Mouse (Mus musculus) intestine, embryonic 16.5 days (tissue): ENCODE data around the gene Oxct2a. TPM values are rescaled to one million over a fixed set of nuclear protein-coding genes. Genes with fewer than 3 reads are reported as not detected.
"Not testable (repeated sequence)": the region's sequence is repeated elsewhere in the genome, so short reads cannot be mapped to it uniquely, and the experiment has no call there.

Experiments
- ATAC-seq: fragments of 200-750 bp; cut with Nextera tagmentation; 2 replicates; pipeline ENCODE4 v1.8.0; 2017; ENCODE audit warnings: moderate TSS enrichment, moderate library complexity
- H3K27ac ChIP-seq: fragments of 300-500 bp; sonication (generic); 2 replicates; pipeline ENCODE4 v1.5.1; 2014; ENCODE audit warnings: mild to moderate bottlenecking, low read length
- H3K27me3 ChIP-seq: fragments of 300-500 bp; sonication (generic); replicated peaks from 2 replicates; pipeline ENCODE4 v1.6.1; 2014; ENCODE audit warnings: low read length, control low read depth, mixed read lengths; ENCODE audit not compliant: control insufficient read depth, insufficient read depth
- H3K36me3 ChIP-seq: fragments of 300-500 bp; sonication (generic); 2 replicates; pipeline ENCODE4 v1.6.1; 2014; ENCODE audit warnings: low read length, control low read depth; ENCODE audit not compliant: control insufficient read depth, insufficient read depth
- H3K4me1 ChIP-seq: fragments of 300-500 bp; sonication (generic); 2 replicates; pipeline ENCODE4 v1.6.1; 2014; ENCODE audit warnings: low read length, control low read depth, mixed read lengths; ENCODE audit not compliant: control insufficient read depth, insufficient read depth
- H3K4me2 ChIP-seq: fragments of 300-500 bp; sonication (generic); 2 replicates; pipeline ENCODE4 v1.6.1; 2014; ENCODE audit warnings: low read depth, low read length, control low read depth
- H3K4me3 ChIP-seq: fragments of 300-500 bp; sonication (generic); 2 replicates; pipeline ENCODE4 v1.5.1; 2014; ENCODE audit warnings: mild to moderate bottlenecking, low read length
- H3K9ac ChIP-seq: fragments of 300-500 bp; sonication (generic); 2 replicates; pipeline ENCODE4 v1.6.1; 2014; ENCODE audit warnings: low read depth, low read length
- H3K9me3 ChIP-seq: fragments of 300-500 bp; sonication (generic); 2 replicates; pipeline ENCODE4 v1.6.1; 2016; ENCODE audit warnings: low read length, control low read depth; ENCODE audit not compliant: control insufficient read depth
- WGBS: fragments of 180-500 bp; shearing (Covaris S2); extraction: QIAGEN DNeasy Blood & Tissue Kit; methylation state at CpG from one replicate; pipeline ENCODE4 v1.1.7; 2014; 5-methylcytosine and 5-hydroxymethylcytosine counted together
- polyA plus RNA-seq: library from polyadenylated mRNA; unstranded; fragments of >200 nt; fragmentation: Nextera tagmentation; extraction: Ambion mirVana; gene quantifications from 2 replicates; pipeline ENCODE4 v1.2.1, GENCODE M21; 2015

Gene Oxct2a
- polyA plus RNA-seq, 1 experiment from 2014 or later = not detected

DNA sequence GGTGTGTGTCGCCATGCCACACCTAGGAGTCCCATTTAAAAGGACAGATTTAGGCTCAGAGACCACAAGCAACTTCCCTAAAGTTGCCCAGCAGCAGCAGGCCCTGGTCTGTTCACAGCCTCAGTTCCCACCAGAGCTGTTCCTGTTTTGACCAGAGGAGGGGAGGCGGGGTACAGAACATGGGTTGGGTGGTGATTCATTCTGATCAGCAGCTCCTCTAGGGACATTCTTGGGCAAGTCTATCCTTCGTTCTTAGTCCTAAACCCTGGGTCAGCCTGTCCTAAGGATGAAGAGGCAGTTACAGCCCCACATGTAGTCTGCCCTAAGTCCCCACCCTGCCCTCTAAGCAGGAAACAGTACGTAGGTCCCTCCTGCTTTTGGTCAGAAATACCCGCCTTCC is 16.8 kb upstream of the Oxct2a start:
- H3K27ac ChIP-seq = no peak overlapping the region
- 72% methylated on average over 5 of the region's 5 CpGs for WGBS
- ATAC-seq = no peak
- H3K4me1 ChIP-seq = peaks cover 11% of the 10 kb centered on the region
- H3K36me3 ChIP-seq = no peaks in the 10 kb centered on the region
- H3K27me3 ChIP-seq = peaks cover 21% of the 10 kb centered on the region
- no peaks in the 10 kb centered on the region for H3K9me3 ChIP-seq
- H3K9ac ChIP-seq = no peak overlapping the region
- no peak overlapping the region for H3K4me3 ChIP-seq
- H3K4me2 ChIP-seq = no peak overlapping the region

DNA sequence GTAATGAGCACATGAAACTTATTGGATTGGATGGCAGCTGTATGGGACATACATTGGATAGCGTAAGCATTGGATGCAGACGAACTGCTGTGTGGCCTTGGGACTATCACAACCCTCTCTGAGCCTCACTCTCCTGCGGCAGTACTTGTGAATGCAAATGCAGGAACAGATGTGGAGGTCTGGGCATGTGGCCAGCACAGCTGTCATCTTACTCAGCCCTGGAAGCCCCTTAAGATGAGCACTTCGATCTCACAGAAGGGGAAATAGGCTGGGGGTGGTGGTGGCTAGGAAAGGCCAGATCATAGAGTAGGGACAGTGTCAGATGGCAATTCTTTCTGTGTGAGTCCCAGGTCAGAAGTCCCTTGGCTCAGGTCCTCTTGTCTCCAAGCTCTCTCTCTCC is 14.3 kb upstream of the Oxct2a start:
- no peak overlapping the region for H3K27ac ChIP-seq
- no peaks in the 10 kb centered on the region for H3K36me3 ChIP-seq
- peaks cover 21% of the 10 kb centered on the region for H3K27me3 ChIP-seq
- no peak overlapping the region for H3K4me3 ChIP-seq
- H3K4me1 ChIP-seq = peaks cover 8% of the 10 kb centered on the region
- no peak for ATAC-seq
- 66% methylated on average over 4 of the region's 4 CpGs for WGBS
- H3K4me2 ChIP-seq = no peak overlapping the region
- H3K9me3 ChIP-seq = no peaks in the 10 kb centered on the region
- H3K9ac ChIP-seq = no peak overlapping the region

- ATAC-seq = no peak
- Histone ChIP-seq H3K9me3 (no peaks in the 10 kb centered on the region), H3K36me3 (no peaks in the 10 kb centered on the region), H3K4me2 (no peak overlapping the region), H3K27ac (no peak overlapping the region), H3K4me1 (no peaks in the 10 kb centered on the region), H3K27me3 (peaks cover 4% of the 10 kb centered on the region; the same call in 1 of the 2 replicates), H3K9ac (no peak overlapping the region), H3K4me3 (no peak overlapping the region)
- 62% methylated on average over 14 of the region's 14 CpGs for WGBS
Measured at GRCm38 (mm10) chr4:123335796-123336585, 12.6 kb upstream of the Oxct2a start.

DNA sequence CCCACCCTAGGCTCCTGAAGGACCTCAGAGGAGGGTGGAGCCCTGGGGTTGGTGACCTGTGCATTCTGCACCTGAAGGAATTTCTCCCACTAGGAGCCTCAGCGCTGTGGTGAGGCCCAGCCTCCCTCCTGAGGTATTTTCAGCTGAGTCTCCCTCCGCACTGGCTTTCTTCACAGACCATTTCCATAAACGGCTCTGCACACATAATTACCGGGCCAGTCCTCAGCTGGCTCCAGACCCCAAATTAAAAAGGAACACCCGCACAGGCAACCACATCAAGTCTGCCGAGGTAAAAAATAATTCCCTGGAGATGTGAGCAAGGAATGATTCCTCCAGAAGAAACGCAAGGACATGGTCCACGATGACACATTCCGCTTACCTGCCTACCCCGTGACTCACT is 11.8 kb upstream of the Oxct2a start:
- not testable (repeated sequence) for H3K4me2 ChIP-seq, H3K4me3 ChIP-seq, H3K9ac ChIP-seq, H3K4me1 ChIP-seq, H3K9me3 ChIP-seq, H3K27ac ChIP-seq, H3K27me3 ChIP-seq, ATAC-seq, H3K36me3 ChIP-seq
- WGBS = 74% methylated on average over 10 of the region's 10 CpGs

- Histone ChIP-seq H3K36me3 (no peaks in the 10 kb centered on the region), H3K4me3 (no peak overlapping the region), H3K27ac (no peak overlapping the region), H3K9me3 (no peaks in the 10 kb centered on the region), H3K27me3 (no peaks in the 10 kb centered on the region), H3K9ac (no peak overlapping the region), H3K4me1 (no peaks in the 10 kb centered on the region), H3K4me2 (no peak overlapping the region)
- WGBS = 64% methylated on average over 3 of the region's 3 CpGs
- no peak for ATAC-seq
Measured at GRCm38 (mm10) chr4:123334177-123334576, 10.7 kb upstream of the Oxct2a start.

DNA sequence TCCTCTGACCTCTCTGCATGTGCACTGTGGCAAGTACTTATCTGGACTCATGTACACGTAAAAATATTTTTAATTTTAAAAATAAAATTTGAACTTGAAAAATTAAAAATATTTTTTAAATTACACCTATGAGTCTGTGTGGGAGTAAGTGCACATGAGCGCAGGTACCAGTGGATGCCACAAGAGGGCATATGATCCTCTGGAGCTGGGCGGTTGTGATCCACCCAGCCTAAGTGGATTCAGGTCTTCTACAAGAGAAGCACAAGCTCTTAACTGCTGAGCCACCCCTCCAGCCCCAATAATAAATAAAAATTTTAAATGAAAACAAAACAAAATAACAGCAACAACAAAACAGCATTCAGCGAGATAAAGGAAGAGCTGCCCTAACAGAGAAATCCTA is 9.7 kb upstream of the Oxct2a start:
- H3K9me3 ChIP-seq = no peaks in the 10 kb centered on the region
- ATAC-seq = no peak
- WGBS = 94% methylated on average over 4 of the region's 4 CpGs
- H3K4me2 ChIP-seq = no peak overlapping the region
- H3K4me3 ChIP-seq = no peak overlapping the region
- H3K27ac ChIP-seq = no peak overlapping the region
- no peaks in the 10 kb centered on the region for H3K36me3 ChIP-seq
- no peak overlapping the region for H3K9ac ChIP-seq
- H3K4me1 ChIP-seq = no peaks in the 10 kb centered on the region
- H3K27me3 ChIP-seq = no peaks in the 10 kb centered on the region

DNA sequence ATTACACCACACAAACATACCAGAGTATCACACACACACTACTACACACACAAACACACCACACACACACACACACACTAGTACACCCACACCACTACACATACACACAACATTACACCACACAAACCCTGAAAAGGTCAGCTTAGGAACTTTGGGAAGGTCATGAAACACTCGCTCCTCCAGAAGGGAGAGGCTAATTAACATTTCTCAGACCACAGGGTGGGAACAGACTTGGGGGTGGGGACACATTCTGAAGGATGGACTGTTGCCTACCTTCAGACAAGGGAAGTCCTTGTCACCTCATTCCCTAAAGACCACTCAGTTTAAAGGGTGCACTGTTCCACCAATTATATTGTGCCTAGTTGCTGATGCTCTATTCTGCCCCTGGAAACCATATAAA is 8.5 kb upstream of the Oxct2a start:
- H3K27me3 ChIP-seq, H3K9me3 ChIP-seq, H3K4me3 ChIP-seq, H3K4me2 ChIP-seq, ATAC-seq, H3K36me3 ChIP-seq, H3K4me1 ChIP-seq, H3K9ac ChIP-seq, H3K27ac ChIP-seq: not testable (repeated sequence)
- WGBS = 65% methylated on average over 1 of the region's 1 CpGs

DNA sequence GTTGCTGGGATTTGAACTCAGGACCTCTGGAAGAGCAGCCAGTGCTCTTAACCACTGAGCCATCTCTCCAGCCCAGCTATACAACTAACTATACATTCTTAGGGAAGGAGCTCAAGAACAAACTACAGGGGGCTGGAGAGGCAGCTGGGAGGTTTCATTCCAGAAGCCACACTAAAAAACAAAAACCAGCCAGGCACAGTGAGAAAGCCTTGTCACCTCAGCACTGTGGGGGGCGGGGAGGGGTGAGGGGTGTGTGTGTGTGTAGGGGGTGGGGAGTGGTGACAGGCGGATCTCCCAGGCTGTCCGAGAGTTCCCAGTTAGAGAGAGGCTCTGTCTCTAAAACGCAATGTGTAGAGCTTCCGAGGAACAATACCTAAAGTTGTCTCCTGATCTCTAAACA is 7.9 kb upstream of the Oxct2a start:
- Histone ChIP-seq H3K4me2 (no peak overlapping the region), H3K9ac (no peak overlapping the region)
- 80% methylated on average over 5 of the region's 5 CpGs for WGBS

GRCm38 (mm10) chr4:123328946-123329345 is 5.5 kb upstream of the Oxct2a start:
- no peak overlapping the region for H3K9ac ChIP-seq
- no peak overlapping the region for H3K4me2 ChIP-seq
- no peak overlapping the region for H3K4me3 ChIP-seq
- no peak for ATAC-seq
- H3K9me3 ChIP-seq = no peaks in the 10 kb centered on the region
- 73% methylated on average over 6 of the region's 6 CpGs for WGBS
- no peaks in the 10 kb centered on the region for H3K4me1 ChIP-seq
- no peak overlapping the region for H3K27ac ChIP-seq
- H3K27me3 ChIP-seq = no peaks in the 10 kb centered on the region
- no peaks in the 10 kb centered on the region for H3K36me3 ChIP-seq

More for the DNA sequence above, 7.9 kb upstream of the Oxct2a start:
- H3K27ac ChIP-seq = no peak overlapping the region
- H3K27me3 ChIP-seq = no peaks in the 10 kb centered on the region
- H3K4me3 ChIP-seq = no peak overlapping the region
- no peaks in the 10 kb centered on the region for H3K9me3 ChIP-seq
- no peaks in the 10 kb centered on the region for H3K36me3 ChIP-seq
- no peaks in the 10 kb centered on the region for H3K4me1 ChIP-seq
- ATAC-seq = no peak

- H3K9me3 ChIP-seq = no peaks in the 10 kb centered on the region
- ATAC-seq = no peak
- no peak overlapping the region for H3K4me2 ChIP-seq
- no peak overlapping the region for H3K27ac ChIP-seq
- H3K27me3 ChIP-seq = peaks cover 4% of the 10 kb centered on the region; the same call in 1 of the 2 replicates
- H3K4me1 ChIP-seq = no peaks in the 10 kb centered on the region
- no peak overlapping the region for H3K9ac ChIP-seq
- H3K4me3 ChIP-seq = no peak overlapping the region
- no peaks in the 10 kb centered on the region for H3K36me3 ChIP-seq
- 63% methylated on average over 3 of the region's 3 CpGs for WGBS
Measured at GRCm38 (mm10) chr4:123327630-123328029, 4.2 kb upstream of the Oxct2a start.
